Mouse (Mus musculus): ENCODE data around the gene Arxes1. TPM values are rescaled to one million over a fixed set of nuclear protein-coding genes. Genes with fewer than 3 reads are reported as not detected.
A peak's percentile ranks its signal among the peaks of the same experiment; 100 is the strongest.
"Not testable (repeated sequence)": the region's sequence is repeated elsewhere in the genome, so short reads cannot be mapped to it uniquely, and the experiment has no call there.

Gene Arxes1
- polyA plus RNA-seq, 1 experiment from 2014 or later, result 61.0 TPM

DNA sequence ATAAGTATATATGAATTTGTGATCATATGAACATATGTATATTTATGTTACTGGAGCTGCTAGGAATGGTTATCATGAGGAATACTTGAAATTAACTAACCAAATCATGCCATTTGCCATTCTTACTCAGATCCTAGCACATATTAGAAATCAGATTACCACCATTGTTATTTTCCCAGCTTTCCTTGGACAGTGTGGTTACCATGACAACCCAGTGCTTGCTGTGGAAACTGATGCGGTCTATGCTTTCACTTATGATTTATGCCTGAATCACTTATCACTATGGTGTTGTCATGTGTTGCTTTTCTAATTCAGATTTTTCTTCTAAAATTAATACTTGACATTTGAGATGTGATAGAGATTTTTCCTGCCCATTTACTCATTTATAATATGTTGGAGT is 2.8 kb upstream of the Arxes1 start:
- Histone ChIP-seq H3K27ac (ENCODE audit: low read depth, low read length) (no peak overlapping the region), H3K4me2 (ENCODE audit: low read length) (no peak overlapping the region), H3K36me3 (ENCODE audit: control insufficient read depth, insufficient read depth, low read length) (no peaks in the 10 kb centered on the region), H3K4me1 (ENCODE audit: control insufficient read depth, insufficient read depth, low read length) (no peaks in the 10 kb centered on the region), H3K9ac (ENCODE audit: low read length) (no peak overlapping the region), H3K9me3 (replicated peaks; ENCODE audit: control insufficient read depth, low read length) (no peaks in the 10 kb centered on the region), H3K4me3 (ENCODE audit: low read depth, low read length) (no peak overlapping the region), H3K27me3 (replicated peaks; ENCODE audit: control insufficient read depth, insufficient read depth, low read length) (no peaks in the 10 kb centered on the region)
- peak; percentile 37 for DNase-seq (ENCODE audit: low spot score)
- no peak for ATAC-seq
- 69% methylated on average over 1 of the region's 1 CpGs for WGBS

DNA sequence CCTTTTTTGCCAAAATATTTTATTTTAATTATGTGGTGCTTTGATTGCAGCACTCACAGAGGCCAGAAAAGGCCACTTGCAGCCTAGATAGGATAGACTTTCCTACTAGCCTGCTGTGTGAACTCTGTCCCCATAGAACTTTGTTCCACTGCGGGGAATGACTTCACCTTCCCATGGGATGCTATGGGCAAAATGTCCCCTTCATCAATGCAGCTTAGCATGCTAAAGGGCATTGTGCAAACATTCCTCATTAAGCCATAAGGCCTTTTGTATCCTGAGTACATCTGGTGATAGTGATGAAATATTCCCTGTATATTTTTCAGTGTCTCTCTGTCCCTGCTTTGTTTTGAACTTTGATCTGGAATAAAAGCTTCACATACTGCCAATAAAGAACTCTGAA is 10.6 kb downstream of the Arxes1 start:
- Histone ChIP-seq H3K4me2 (ENCODE audit: low read length) (no peak overlapping the region), H3K36me3 (ENCODE audit: control insufficient read depth, insufficient read depth, low read length) (no peaks in the 10 kb centered on the region), H3K4me3 (ENCODE audit: low read depth, low read length) (no peak overlapping the region), H3K27me3 (replicated peaks; ENCODE audit: control insufficient read depth, insufficient read depth, low read length) (no peaks in the 10 kb centered on the region), H3K4me1 (ENCODE audit: control insufficient read depth, insufficient read depth, low read length) (no peaks in the 10 kb centered on the region), H3K9ac (ENCODE audit: low read length) (no peak overlapping the region), H3K9me3 (replicated peaks; ENCODE audit: control insufficient read depth, low read length) (no peaks in the 10 kb centered on the region), H3K27ac (ENCODE audit: low read depth, low read length) (no peak overlapping the region)
- WGBS, result 86% methylated on average over 1 of the region's 1 CpGs
- DNase-seq (ENCODE audit: low spot score) (no peak), ATAC-seq (no peak)

DNA sequence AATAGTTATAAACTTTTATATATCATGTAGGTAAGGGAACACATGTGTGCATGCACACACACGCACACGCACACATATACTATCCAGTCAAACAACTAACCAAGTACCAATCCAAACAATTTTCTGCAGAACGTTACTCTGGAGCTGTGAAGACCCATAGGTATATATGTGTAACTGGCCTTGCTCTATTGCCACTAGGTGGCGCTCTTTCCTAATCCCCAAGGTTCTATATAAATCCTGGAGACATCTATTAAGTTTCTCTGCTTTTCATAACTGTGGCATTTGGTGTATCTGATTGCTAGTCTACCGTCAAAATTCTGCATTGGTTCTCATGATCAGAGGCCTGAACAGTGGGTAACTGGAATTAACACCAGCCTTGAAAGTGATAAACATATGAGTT is 14.4 kb downstream of the Arxes1 start:
- H3K36me3 ChIP-seq (ENCODE audit: control insufficient read depth, insufficient read depth, low read length), result no peaks in the 10 kb centered on the region
- no peak overlapping the region for H3K9ac ChIP-seq (ENCODE audit: low read length)
- ATAC-seq (peak; percentile 75; the same call in 1 of the 2 replicates), DNase-seq (ENCODE audit: low spot score) (peak; percentile 87)
- no peak overlapping the region for H3K27ac ChIP-seq (ENCODE audit: low read depth, low read length)
- H3K9me3 ChIP-seq (replicated peaks; ENCODE audit: control insufficient read depth, low read length), result no peaks in the 10 kb centered on the region
- H3K4me1 ChIP-seq (ENCODE audit: control insufficient read depth, insufficient read depth, low read length), result no peaks in the 10 kb centered on the region
- no peaks in the 10 kb centered on the region for H3K27me3 ChIP-seq (replicated peaks; ENCODE audit: control insufficient read depth, insufficient read depth, low read length)
- H3K4me3 ChIP-seq (ENCODE audit: low read depth, low read length), result no peak overlapping the region
- 26% methylated on average over 5 of the region's 5 CpGs for WGBS
- no peak overlapping the region for H3K4me2 ChIP-seq (ENCODE audit: low read length)

DNA sequence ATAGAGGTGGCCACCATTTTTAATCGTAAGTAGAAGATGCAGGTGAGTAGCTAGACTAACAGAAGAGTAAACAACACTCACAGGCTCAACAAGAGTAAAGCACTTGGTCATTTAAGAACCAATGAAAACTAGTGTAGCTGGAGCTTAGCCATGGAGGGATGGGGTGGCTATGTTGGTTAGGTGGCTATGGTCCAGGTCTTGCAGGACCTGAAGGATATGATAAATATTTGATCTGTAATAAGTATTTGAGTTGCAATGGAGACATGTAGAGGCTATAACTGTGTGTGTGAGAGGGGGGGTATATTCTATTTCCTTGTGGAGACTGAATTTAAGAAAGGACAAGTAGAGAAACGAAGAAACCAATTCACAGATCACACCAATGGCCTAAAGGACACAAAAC is 18.1 kb downstream of the Arxes1 start:
- no peak overlapping the region for H3K27ac ChIP-seq (ENCODE audit: low read depth, low read length)
- H3K4me1 ChIP-seq (ENCODE audit: control insufficient read depth, insufficient read depth, low read length), result no peaks in the 10 kb centered on the region
- no peaks in the 10 kb centered on the region for H3K27me3 ChIP-seq (replicated peaks; ENCODE audit: control insufficient read depth, insufficient read depth, low read length)
- 69% methylated on average over 2 of the region's 2 CpGs for WGBS
- H3K36me3 ChIP-seq (ENCODE audit: control insufficient read depth, insufficient read depth, low read length), result no peaks in the 10 kb centered on the region
- H3K4me3 ChIP-seq (ENCODE audit: low read depth, low read length), result no peak overlapping the region
- H3K9ac ChIP-seq (ENCODE audit: low read length), result no peak overlapping the region
- ATAC-seq (no peak), DNase-seq (ENCODE audit: low spot score) (no peak)
- H3K4me2 ChIP-seq (ENCODE audit: low read length), result no peak overlapping the region
- H3K9me3 ChIP-seq (replicated peaks; ENCODE audit: control insufficient read depth, low read length), result no peaks in the 10 kb centered on the region

DNA sequence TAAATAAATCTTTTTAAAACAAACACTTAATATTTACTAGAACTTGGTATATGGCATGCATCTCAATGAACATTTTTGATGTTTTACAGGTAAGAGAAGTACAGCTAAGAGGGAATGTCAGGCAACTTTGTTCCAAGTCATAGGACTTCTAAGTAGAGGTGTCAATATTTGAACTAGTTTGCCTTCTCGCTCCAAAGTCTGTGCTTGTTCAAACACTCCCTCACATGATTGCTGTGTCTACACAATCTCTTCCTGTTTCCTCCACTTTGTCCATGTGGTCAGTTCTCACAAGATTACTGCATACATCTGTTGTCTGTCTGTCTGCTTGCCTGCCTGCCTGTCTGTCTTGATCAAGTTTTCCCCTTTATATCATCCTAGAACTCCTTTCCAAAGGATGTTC is 27.5 kb downstream of the Arxes1 start:
- no peak for DNase-seq (ENCODE audit: low spot score)
- Histone ChIP-seq H3K9me3 (replicated peaks; ENCODE audit: control insufficient read depth, low read length) (no peaks in the 10 kb centered on the region), H3K4me1 (ENCODE audit: control insufficient read depth, insufficient read depth, low read length) (no peaks in the 10 kb centered on the region), H3K36me3 (ENCODE audit: control insufficient read depth, insufficient read depth, low read length) (peaks cover 5% of the 10 kb centered on the region; the same call in 1 of the 2 replicates), H3K4me3 (ENCODE audit: low read depth, low read length) (no peak overlapping the region), H3K4me2 (ENCODE audit: low read length) (no peak overlapping the region), H3K9ac (ENCODE audit: low read length) (no peak overlapping the region), H3K27me3 (replicated peaks; ENCODE audit: control insufficient read depth, insufficient read depth, low read length) (no peaks in the 10 kb centered on the region), H3K27ac (ENCODE audit: low read depth, low read length) (no peak overlapping the region)
- no peak for ATAC-seq
- WGBS, result 86% methylated on average over 1 of the region's 1 CpGs

DNA sequence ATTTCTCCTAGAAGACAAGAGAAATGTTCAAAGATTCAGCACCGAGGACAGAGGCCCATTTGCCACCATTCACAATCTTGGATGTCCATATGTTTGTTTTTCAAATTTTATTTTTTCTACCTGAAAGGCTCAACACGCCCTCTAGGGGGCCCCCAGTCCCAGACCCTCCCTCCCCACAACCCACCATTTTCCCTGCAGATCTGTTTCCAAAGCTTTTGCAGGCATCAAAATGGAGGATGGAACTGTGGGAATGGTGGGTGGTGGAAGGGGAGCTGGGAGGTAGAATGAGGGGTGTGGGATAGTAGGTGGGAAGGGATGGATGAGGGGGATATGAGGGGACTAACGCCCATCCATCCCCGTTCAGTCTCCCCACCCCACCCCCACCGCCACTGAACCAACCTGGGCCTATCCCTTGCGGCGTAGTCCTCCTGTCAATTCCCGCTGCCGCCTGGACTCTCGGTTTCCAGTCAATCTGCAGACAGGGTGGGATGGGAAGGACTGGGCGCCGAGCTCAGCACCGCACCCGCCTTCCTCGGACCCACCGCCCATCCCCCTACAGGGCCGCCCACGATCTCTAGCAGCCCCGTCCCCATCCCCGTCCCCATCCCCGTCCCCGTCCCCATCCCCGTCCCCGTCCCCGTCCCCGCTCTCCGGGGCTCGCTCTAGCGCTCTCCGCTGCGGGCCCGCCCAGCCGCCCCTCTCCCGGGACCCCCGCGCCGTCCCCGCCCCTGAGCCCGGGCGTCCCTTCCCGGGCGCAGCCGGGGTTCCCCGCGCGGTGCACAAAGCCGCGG is 34.2 kb downstream of the Arxes1 start:
- DNase-seq (ENCODE audit: low spot score) (peak; percentile 77), ATAC-seq (peak; percentile 78)
- Histone ChIP-seq H3K27ac (ENCODE audit: low read depth, low read length) (peak overlapping the region; percentile 80; the same call in 1 of the 2 replicates), H3K9ac (ENCODE audit: low read length) (peak overlapping the region; percentile 68), H3K4me2 (ENCODE audit: low read length) (peak overlapping the region; percentile 49), H3K4me3 (ENCODE audit: low read depth, low read length) (peak overlapping the region; percentile 37)
- not testable (repeated sequence) for H3K4me1 ChIP-seq (ENCODE audit: control insufficient read depth, insufficient read depth, low read length); H3K9me3 ChIP-seq (replicated peaks; ENCODE audit: control insufficient read depth, low read length); H3K36me3 ChIP-seq (ENCODE audit: control insufficient read depth, insufficient read depth, low read length); H3K27me3 ChIP-seq (replicated peaks; ENCODE audit: control insufficient read depth, insufficient read depth, low read length)
- 31% methylated on average over 22 of the region's 48 CpGs for WGBS

DNA sequence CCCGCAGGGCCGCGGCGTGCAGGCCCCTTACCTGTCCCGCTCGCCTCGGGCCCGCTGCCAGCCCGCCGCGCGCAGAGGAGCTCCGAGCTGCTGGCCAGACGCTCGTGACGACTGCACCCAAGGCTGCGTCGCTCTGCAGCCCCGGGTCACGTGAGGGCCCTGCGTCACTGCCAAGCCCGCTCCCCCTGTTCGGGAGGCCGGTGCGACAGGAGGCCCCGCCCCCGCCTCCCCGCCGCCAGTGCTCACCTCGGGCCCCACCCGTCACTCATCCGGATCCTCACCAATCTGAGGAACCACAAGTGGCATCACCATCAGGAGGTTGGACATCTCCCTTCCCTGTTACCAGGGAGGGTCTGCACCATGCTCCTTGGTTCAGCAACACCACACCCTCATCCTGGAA is 34.9 kb downstream of the Arxes1 start, which contains the start of gene Bex2:
TSS of gene Bex2 (minus strand) at position 217 of the 400 bp plus-strand sequence.
- not testable (repeated sequence) for H3K4me1 ChIP-seq (ENCODE audit: control insufficient read depth, insufficient read depth, low read length); H3K9me3 ChIP-seq (replicated peaks; ENCODE audit: control insufficient read depth, low read length); H3K27me3 ChIP-seq (replicated peaks; ENCODE audit: control insufficient read depth, insufficient read depth, low read length); H3K36me3 ChIP-seq (ENCODE audit: control insufficient read depth, insufficient read depth, low read length)
- Histone ChIP-seq H3K4me3 (ENCODE audit: low read depth, low read length) (peak within 1 kb of the TSS; percentile 37), H3K4me2 (ENCODE audit: low read length) (peak within 1 kb of the TSS; percentile 49), H3K9ac (ENCODE audit: low read length) (peak within 1 kb of the TSS; percentile 68), H3K27ac (ENCODE audit: low read depth, low read length) (peak within 1 kb of the TSS; percentile 80; the same call in 1 of the 2 replicates)
- ATAC-seq (peak; percentile 97), DNase-seq (ENCODE audit: low spot score) (peak; percentile 6)
- WGBS, result 40% methylated on average over 2 of the region's 32 CpGs

Other genes with a start within 250 kb of the Arxes1 start
- 88.2 and 104 TPM in 2 replicates for gene Bhlhb9, start 235.8 kb upstream of the Arxes1 start, polyA plus RNA-seq (2014; fragmentation: Nextera tagmentation; extraction: Ambion mirVana)
- gene Gprasp2, start 194.3 kb upstream of the Arxes1 start, polyA plus RNA-seq (2014; fragmentation: Nextera tagmentation; extraction: Ambion mirVana), result 100 and 111 TPM in 2 replicates
- 206 and 225 TPM in 2 replicates for gene Arxes2, start 39.5 kb upstream of the Arxes1 start, polyA plus RNA-seq (2014; fragmentation: Nextera tagmentation; extraction: Ambion mirVana)
- gene Bex2, start 34.9 kb downstream of the Arxes1 start, polyA plus RNA-seq (2014; fragmentation: Nextera tagmentation; extraction: Ambion mirVana), result 515 and 569 TPM in 2 replicates
- gene Nxf3, start 51.9 kb downstream of the Arxes1 start, polyA plus RNA-seq (2014; fragmentation: Nextera tagmentation; extraction: Ambion mirVana), result 0.05 TPM in 1 of 2 replicates, not detected in the other
- 123 and 138 TPM in 2 replicates for gene Bex4, start 105.6 kb downstream of the Arxes1 start, polyA plus RNA-seq (2014; fragmentation: Nextera tagmentation; extraction: Ambion mirVana)
- 136 and 143 TPM in 2 replicates for gene Tceal8, start 139.0 kb downstream of the Arxes1 start, polyA plus RNA-seq (2014; fragmentation: Nextera tagmentation; extraction: Ambion mirVana)
- gene Tceal5, start 170.5 kb downstream of the Arxes1 start, polyA plus RNA-seq (2014; fragmentation: Nextera tagmentation; extraction: Ambion mirVana), result 7.2 and 8.1 TPM in 2 replicates
- 1.9 and 2.2 TPM in 2 replicates for gene Tceal7, start 181.4 kb downstream of the Arxes1 start, polyA plus RNA-seq (2014; fragmentation: Nextera tagmentation; extraction: Ambion mirVana)
- 172 and 180 TPM in 2 replicates for gene Bex1, start 182.1 kb downstream of the Arxes1 start, polyA plus RNA-seq (2014; fragmentation: Nextera tagmentation; extraction: Ambion mirVana)
- gene Tceal9, start 211.7 kb downstream of the Arxes1 start, polyA plus RNA-seq (2014; fragmentation: Nextera tagmentation; extraction: Ambion mirVana), result 368 and 379 TPM in 2 replicates
- gene Bex3, start 236.9 kb downstream of the Arxes1 start, polyA plus RNA-seq (2014; fragmentation: Nextera tagmentation; extraction: Ambion mirVana), result 693 and 746 TPM in 2 replicates

All from forebrain, embryonic 14.5 days (tissue).